Comparison of ENCODE assay signal across 8 mouse cellular contexts in genomic region chr12:36155141-36155641, GRCm38 (mm10). TPM values are rescaled to one million over a fixed set of nuclear protein-coding genes. Genes with fewer than 3 reads are reported as not detected.
DNase-seq lines count a peak whose midpoint lies in the region; ATAC-seq and TF ChIP-seq lines count a peak whose summit lies in the region.

No protein-coding gene starts in this region.

- no peaks in the 10 kb centered on the region for H3K9me3 ChIP-seq in kidney, embryonic 15.5 days (replicated peaks)
- H3K9me3 ChIP-seq in liver, embryonic 12.5 days (replicated peaks) = no peaks in the 10 kb centered on the region
- H3K9me3 ChIP-seq in neural tube, embryonic 13.5 days = no peaks in the 10 kb centered on the region

- H3K4me1 ChIP-seq in spleen, adult 2 months (ENCODE audit: control insufficient read depth, insufficient read depth, insufficient read length) = peaks cover 11% of the 10 kb centered on the region; the same call in 1 of the 2 replicates
- peaks cover 29% of the 10 kb centered on the region for H3K4me1 ChIP-seq in kidney, embryonic 15.5 days
- H3K4me1 ChIP-seq in liver, embryonic 12.5 days = peaks cover 36% of the 10 kb centered on the region
- peaks cover 42% of the 10 kb centered on the region for H3K4me1 ChIP-seq in neural tube, embryonic 13.5 days (replicated peaks)

- peak overlapping the region; percentile 68 for H3K9ac ChIP-seq in kidney, embryonic 15.5 days
- H3K9ac ChIP-seq in liver, embryonic 12.5 days = peak overlapping the region; percentile 83
- peak overlapping the region; percentile 95 for H3K9ac ChIP-seq in neural tube, embryonic 13.5 days

- no peak for TF ChIP-seq CTCF in spleen, adult 2 months (IDR thresholded peaks at IDR 0.05; ENCODE audit: extremely low read depth, insufficient read depth, insufficient read length, insufficient replicate concordance)

- 22% methylated on average over 8 of the region's 8 CpGs for WGBS in spleen, adult 2 months
- WGBS in kidney, embryonic 15.5 days = 10% methylated on average over 8 of the region's 8 CpGs
- WGBS in liver, embryonic 12.5 days (ENCODE audit: insufficient replicate concordance) = 13% methylated on average over 8 of the region's 8 CpGs
- WGBS in neural tube, embryonic 13.5 days = 17% methylated on average over 8 of the region's 8 CpGs

- no peak overlapping the region for H3K27ac ChIP-seq in spleen, adult 2 months (ENCODE audit: insufficient read depth, low read length)
- no peak overlapping the region for H3K27ac ChIP-seq in kidney, embryonic 15.5 days
- no peak overlapping the region for H3K27ac ChIP-seq in liver, embryonic 12.5 days
- peak overlapping the region; percentile 94; the same call in 1 of the 2 replicates for H3K27ac ChIP-seq in neural tube, embryonic 13.5 days (replicated peaks)

- ATAC-seq in granulocyte monocyte progenitor cell, adult 5-6 weeks (replicated peaks; ENCODE audit: poor library complexity, severe bottlenecking) = peak; percentile 16
- no peak for ATAC-seq in kidney, embryonic 15.5 days (replicated peaks; ENCODE audit: low FRiP score)
- no peak for ATAC-seq in liver, embryonic 12.5 days
- ATAC-seq in neural tube, embryonic 13.5 days (ENCODE audit: low read depth) = no peak

- no peak for TF ChIP-seq POLR2A in spleen, adult 2 months (IDR thresholded peaks at IDR 0.05; ENCODE audit: low read depth, low read length)

- H3K4me3 ChIP-seq in spleen, adult 2 months (ENCODE audit: extremely low read depth, insufficient read depth, insufficient read length) = peak overlapping the region; percentile 81; the same call in 1 of the 2 replicates
- peak overlapping the region; percentile 97 for H3K4me3 ChIP-seq in kidney, embryonic 15.5 days (replicated peaks)
- H3K4me3 ChIP-seq in liver, embryonic 12.5 days = peak overlapping the region; percentile 74
- H3K4me3 ChIP-seq in neural tube, embryonic 13.5 days = peak overlapping the region; percentile 95

- DNase-seq in spleen, adult 2 months (ENCODE audit: low read depth in 1 of 2, low spot score in 2 of 2) = peak in 1 of 2 experiments; percentile 25
- DNase-seq in spleen, postnatal 14 days (ENCODE audit: low spot score in 2 of 2) = no peak
- DNase-seq in cerebellum, adult 9-10 months = peak; percentile 58
- no peak for DNase-seq in ovary, postnatal 10 days (ENCODE audit: low spot score)

- H3K27me3 ChIP-seq in spleen, adult 2 months (ENCODE audit: control insufficient read depth, insufficient read depth, low read length) = no peaks in the 10 kb centered on the region
- no peaks in the 10 kb centered on the region for H3K27me3 ChIP-seq in kidney, embryonic 15.5 days
- H3K27me3 ChIP-seq in liver, embryonic 12.5 days (replicated peaks) = no peaks in the 10 kb centered on the region
- no peaks in the 10 kb centered on the region for H3K27me3 ChIP-seq in neural tube, embryonic 13.5 days

- no peaks in the 10 kb centered on the region for H3K36me3 ChIP-seq in spleen, adult 2 months (ENCODE audit: control insufficient read depth, insufficient read depth, low read length)
- no peaks in the 10 kb centered on the region for H3K36me3 ChIP-seq in kidney, embryonic 15.5 days
- no peaks in the 10 kb centered on the region for H3K36me3 ChIP-seq in liver, embryonic 12.5 days
- H3K36me3 ChIP-seq in neural tube, embryonic 13.5 days = no peaks in the 10 kb centered on the region

- H3K4me2 ChIP-seq in kidney, embryonic 15.5 days = peak overlapping the region; percentile 77
- H3K4me2 ChIP-seq in liver, embryonic 12.5 days = peak overlapping the region; percentile 89
- peak overlapping the region; percentile 82 for H3K4me2 ChIP-seq in neural tube, embryonic 13.5 days

RNA-seq across cellular contexts. Expression of gene Ankmy2, which starts 1.7 kb away (rescaled TPM):
- 3.6 and 4.2 TPM in 2 replicates for polyA plus RNA-seq in spleen, adult 2 months (2012; rRNA removed)
- 22.3 and 26.5 TPM in 2 replicates for total RNA-seq in granulocyte monocyte progenitor cell, adult 5-6 weeks (2014; fragmentation: Nextera tagmentation)
- total RNA-seq in granulocyte monocyte progenitor cell, adult 5-6 weeks (2017) = 23.0 and 25.3 TPM in 2 replicates
- 36.3 and 36.9 TPM in 2 replicates for polyA plus RNA-seq in kidney, embryonic 15.5 days (2015; fragmentation: Nextera tagmentation; extraction: Ambion mirVana)
- polyA plus RNA-seq in liver, embryonic 12.5 days (2016; fragmentation: Nextera tagmentation; extraction: Ambion mirVana) = 12.7 and 13.6 TPM in 2 replicates
- polyA plus RNA-seq in neural tube, embryonic 13.5 days (2015; fragmentation: Nextera tagmentation; extraction: Ambion mirVana) = 58.3 and 62.6 TPM in 2 replicates

RNA-seq across cellular contexts. Expression of gene Bzw2, which starts 2.7 kb away (rescaled TPM):
- polyA plus RNA-seq in spleen, adult 2 months (2012; rRNA removed) = 8.2 and 12.1 TPM in 2 replicates
- 133 and 156 TPM in 2 replicates for total RNA-seq in granulocyte monocyte progenitor cell, adult 5-6 weeks (2014; fragmentation: Nextera tagmentation)
- total RNA-seq in granulocyte monocyte progenitor cell, adult 5-6 weeks (2017) = 139 and 142 TPM in 2 replicates
- 221 and 225 TPM in 2 replicates for polyA plus RNA-seq in kidney, embryonic 15.5 days (2015; fragmentation: Nextera tagmentation; extraction: Ambion mirVana)
- 99.4 and 103 TPM in 2 replicates for polyA plus RNA-seq in liver, embryonic 12.5 days (2016; fragmentation: Nextera tagmentation; extraction: Ambion mirVana)
- polyA plus RNA-seq in neural tube, embryonic 13.5 days (2015; fragmentation: Nextera tagmentation; extraction: Ambion mirVana) = 389 and 400 TPM in 2 replicates
